Mouse (Mus musculus): ENCODE data around the gene Lrrtm1.

The Lrrtm1 gene

GRCm38 (mm10) chr6:77242601-77243406, at the start of gene Lrrtm1:
TSS of gene Lrrtm1 (plus strand) at chr6:77242689.
- peak; percentile 3 for DNase-seq

- DNase-seq = no peak
These were observed 45.8 kb upstream of the Lrrtm1 start for GRCm38 (mm10) chr6:77196650-77197049.

GRCm38 (mm10) chr6:77199375-77199774, 43.1 kb upstream of the Lrrtm1 start:
- DNase-seq = no peak

GRCm38 (mm10) chr6:77209183-77209582, 33.3 kb upstream of the Lrrtm1 start:
- DNase-seq = no peak

GRCm38 (mm10) chr6:77209929-77210328, 32.6 kb upstream of the Lrrtm1 start:
- DNase-seq = no peak

GRCm38 (mm10) chr6:77213757-77214409, 28.6 kb upstream of the Lrrtm1 start:
- no peak for DNase-seq

GRCm38 (mm10) chr6:77215322-77215721, 27.2 kb upstream of the Lrrtm1 start:
- no peak for DNase-seq

- no peak for DNase-seq
These were observed 23.6 kb upstream of the Lrrtm1 start for GRCm38 (mm10) chr6:77218875-77219274.

- no peak for DNase-seq
These were observed 21.7 kb upstream of the Lrrtm1 start for GRCm38 (mm10) chr6:77220776-77221175.

GRCm38 (mm10) chr6:77222849-77223638, 19.4 kb upstream of the Lrrtm1 start:
- DNase-seq = no peak

- no peak for DNase-seq
These were observed 2.1 kb upstream of the Lrrtm1 start for GRCm38 (mm10) chr6:77240426-77240825.

GRCm38 (mm10) chr6:77243541-77244231, 1.2 kb downstream of the Lrrtm1 start:
- DNase-seq = no peak

- no peak for DNase-seq
These were observed 11.0 kb downstream of the Lrrtm1 start for GRCm38 (mm10) chr6:77253480-77253879.

- no peak for DNase-seq
These were observed 13.9 kb downstream of the Lrrtm1 start for GRCm38 (mm10) chr6:77256348-77256747.

GRCm38 (mm10) chr6:77257358-77258105, 15.0 kb downstream of the Lrrtm1 start:
- peak; percentile 1 for DNase-seq

- DNase-seq = no peak
These were observed 22.7 kb downstream of the Lrrtm1 start for GRCm38 (mm10) chr6:77265163-77265562.

GRCm38 (mm10) chr6:77278794-77279193, 36.3 kb downstream of the Lrrtm1 start:
- no peak for DNase-seq

- no peak for DNase-seq
These were observed 43.8 kb downstream of the Lrrtm1 start for GRCm38 (mm10) chr6:77286317-77286716.

- no peak for DNase-seq
These were observed 45.9 kb downstream of the Lrrtm1 start for GRCm38 (mm10) chr6:77288402-77288801.

- no peak for DNase-seq
These were observed 48.9 kb downstream of the Lrrtm1 start for GRCm38 (mm10) chr6:77291415-77291814.

- DNase-seq = no peak
These were observed 58.8 kb downstream of the Lrrtm1 start for GRCm38 (mm10) chr6:77301305-77301704.

GRCm38 (mm10) chr6:77306796-77307195, 64.3 kb downstream of the Lrrtm1 start:
- DNase-seq = no peak
